Mouse (Mus musculus): ENCODE measurements around the gene Tmem203. TPM values are rescaled to one million over a fixed set of nuclear protein-coding genes. Genes with fewer than 3 reads are reported as not detected.
A peak's percentile ranks its signal among the peaks of the same experiment; 100 is the strongest.

Tmem203 gene
- polyA plus RNA-seq, 1 experiment from 2014 or later = 11.3 TPM

- H3K36me3 ChIP-seq (ENCODE audit: control insufficient read depth, insufficient read depth, low read length) = peaks cover 66% of the 10 kb centered on the region
- peak overlapping the region; percentile 83 for H3K27ac ChIP-seq (replicated peaks; ENCODE audit: low read depth, low read length)
These were observed 17.3 kb downstream of the Tmem203 start for GRCm38 (mm10) chr2:25272515-25272914.

GRCm38 (mm10) chr2:25273010-25273409, 17.8 kb downstream of the Tmem203 start:
- Histone ChIP-seq H3K9ac (replicated peaks; ENCODE audit: low read length) (peak overlapping the region; percentile 82), H3K4me1 (ENCODE audit: control insufficient read depth, insufficient read depth, low read length) (peaks cover 23% of the 10 kb centered on the region), H3K9me3 (ENCODE audit: control insufficient read depth, low read length) (no peaks in the 10 kb centered on the region), H3K4me3 (replicated peaks; ENCODE audit: low read depth, low read length) (peak overlapping the region; percentile 83), H3K4me2 (ENCODE audit: low read length) (peak overlapping the region; percentile 98), H3K27ac (replicated peaks; ENCODE audit: low read depth, low read length) (no peak overlapping the region), H3K27me3 (ENCODE audit: control insufficient read depth, insufficient read depth, low read length) (no peaks in the 10 kb centered on the region), H3K36me3 (ENCODE audit: control insufficient read depth, insufficient read depth, low read length) (peaks cover 71% of the 10 kb centered on the region)
- DNase-seq = no peak
- ATAC-seq (ENCODE audit: low FRiP score, low TSS enrichment) = no peak
- 39% methylated on average over 16 of the region's 16 CpGs for whole genome bisulfite sequencing

More at GRCm38 (mm10) chr2:25272515-25272914, 17.3 kb downstream of the Tmem203 start:
- Histone ChIP-seq H3K4me2 (ENCODE audit: low read length) (peak overlapping the region; percentile 98), H3K9ac (replicated peaks; ENCODE audit: low read length) (peak overlapping the region; percentile 82), H3K9me3 (ENCODE audit: control insufficient read depth, low read length) (no peaks in the 10 kb centered on the region), H3K4me1 (ENCODE audit: control insufficient read depth, insufficient read depth, low read length) (peaks cover 26% of the 10 kb centered on the region), H3K27me3 (ENCODE audit: control insufficient read depth, insufficient read depth, low read length) (no peaks in the 10 kb centered on the region), H3K4me3 (replicated peaks; ENCODE audit: low read depth, low read length) (peak overlapping the region; percentile 83)
- peak; percentile 62 for ATAC-seq (ENCODE audit: low FRiP score, low TSS enrichment)
- WGBS = under 1% methylated on average over 29 of the region's 29 CpGs
- DNase-seq = no peak

GRCm38 (mm10) chr2:25278928-25279882, 24.0 kb downstream of the Tmem203 start:
- no peak overlapping the region for H3K9ac ChIP-seq (replicated peaks; ENCODE audit: low read length)
- peaks cover 94% of the 10 kb centered on the region for H3K36me3 ChIP-seq (ENCODE audit: control insufficient read depth, insufficient read depth, low read length)
- H3K9me3 ChIP-seq (ENCODE audit: control insufficient read depth, low read length) = no peaks in the 10 kb centered on the region
- 61% methylated on average over 13 of the region's 13 CpGs for WGBS
- peak; percentile 90 for DNase-seq
- H3K4me2 ChIP-seq (ENCODE audit: low read length) = no peak overlapping the region
- H3K27ac ChIP-seq (replicated peaks; ENCODE audit: low read depth, low read length) = no peak overlapping the region
- ATAC-seq (ENCODE audit: low FRiP score, low TSS enrichment) = no peak
- H3K27me3 ChIP-seq (ENCODE audit: control insufficient read depth, insufficient read depth, low read length) = no peaks in the 10 kb centered on the region
- H3K4me1 ChIP-seq (ENCODE audit: control insufficient read depth, insufficient read depth, low read length) = no peaks in the 10 kb centered on the region
- no peak overlapping the region for H3K4me3 ChIP-seq (replicated peaks; ENCODE audit: low read depth, low read length)

DNA sequence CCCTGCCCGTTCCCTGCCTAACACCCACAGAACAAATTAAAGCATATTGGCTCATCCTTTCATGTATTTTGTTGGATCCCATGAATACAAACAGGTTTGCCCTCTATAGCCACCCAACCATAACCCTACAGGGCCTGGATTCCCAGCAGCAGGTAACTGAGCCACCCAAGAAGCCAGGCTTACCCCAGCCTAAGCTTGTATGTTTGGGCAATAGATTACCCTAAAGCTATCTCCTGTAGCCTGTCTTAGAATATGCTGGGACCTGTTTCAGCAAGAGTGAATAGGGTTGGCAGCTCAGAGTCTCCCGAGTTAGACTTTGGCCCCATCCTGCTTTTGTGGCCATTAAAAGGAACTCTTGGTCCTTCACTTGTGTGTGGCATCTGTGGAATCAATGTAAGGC, 30.3 kb downstream of the Tmem203 start:
- H3K4me1 ChIP-seq (ENCODE audit: control insufficient read depth, insufficient read depth, low read length) = 0 out of 2 replicates have a peak, but pooled peaks cover 1% of the 10 kb centered on the region
- H3K9ac ChIP-seq (replicated peaks; ENCODE audit: low read length) = no peak overlapping the region
- peaks cover 20% of the 10 kb centered on the region for H3K27me3 ChIP-seq (ENCODE audit: control insufficient read depth, insufficient read depth, low read length)
- H3K27ac ChIP-seq (replicated peaks; ENCODE audit: low read depth, low read length) = no peak overlapping the region
- H3K36me3 ChIP-seq (ENCODE audit: control insufficient read depth, insufficient read depth, low read length) = peaks cover 54% of the 10 kb centered on the region
- ATAC-seq (ENCODE audit: low FRiP score, low TSS enrichment) (no peak), DNase-seq (no peak)
- no peak overlapping the region for H3K4me2 ChIP-seq (ENCODE audit: low read length)
- no peak overlapping the region for H3K4me3 ChIP-seq (replicated peaks; ENCODE audit: low read depth, low read length)
- no peaks in the 10 kb centered on the region for H3K9me3 ChIP-seq (ENCODE audit: control insufficient read depth, low read length)
- 92% methylated on average over 2 of the region's 2 CpGs for WGBS

GRCm38 (mm10) chr2:25286314-25286713, 31.1 kb downstream of the Tmem203 start:
- Histone ChIP-seq H3K4me1 (ENCODE audit: control insufficient read depth, insufficient read depth, low read length) (0 out of 2 replicates have a peak, but pooled peaks cover 5% of the 10 kb centered on the region), H3K27ac (replicated peaks; ENCODE audit: low read depth, low read length) (no peak overlapping the region), H3K9ac (replicated peaks; ENCODE audit: low read length) (no peak overlapping the region), H3K27me3 (ENCODE audit: control insufficient read depth, insufficient read depth, low read length) (peaks cover 27% of the 10 kb centered on the region), H3K36me3 (ENCODE audit: control insufficient read depth, insufficient read depth, low read length) (peaks cover 46% of the 10 kb centered on the region), H3K9me3 (ENCODE audit: control insufficient read depth, low read length) (no peaks in the 10 kb centered on the region), H3K4me2 (ENCODE audit: low read length) (no peak overlapping the region), H3K4me3 (replicated peaks; ENCODE audit: low read depth, low read length) (no peak overlapping the region)
- WGBS = 85% methylated on average over 1 of the region's 1 CpGs
- ATAC-seq (ENCODE audit: low FRiP score, low TSS enrichment) (no peak), DNase-seq (no peak)

- H3K4me3 ChIP-seq (replicated peaks; ENCODE audit: low read depth, low read length) = no peak overlapping the region
- no peak overlapping the region for H3K9ac ChIP-seq (replicated peaks; ENCODE audit: low read length)
- H3K9me3 ChIP-seq (ENCODE audit: control insufficient read depth, low read length) = no peaks in the 10 kb centered on the region
- 0 out of 2 replicates have a peak, but pooled peaks cover 5% of the 10 kb centered on the region for H3K4me1 ChIP-seq (ENCODE audit: control insufficient read depth, insufficient read depth, low read length)
- no peak overlapping the region for H3K4me2 ChIP-seq (ENCODE audit: low read length)
- ATAC-seq (ENCODE audit: low FRiP score, low TSS enrichment) = no peak
- no peak for DNase-seq
- WGBS = 54% methylated on average over 7 of the region's 7 CpGs
- H3K36me3 ChIP-seq (ENCODE audit: control insufficient read depth, insufficient read depth, low read length) = peaks cover 41% of the 10 kb centered on the region
- H3K27ac ChIP-seq (replicated peaks; ENCODE audit: low read depth, low read length) = no peak overlapping the region
- H3K27me3 ChIP-seq (ENCODE audit: control insufficient read depth, insufficient read depth, low read length) = peaks cover 35% of the 10 kb centered on the region
These were observed 31.8 kb downstream of the Tmem203 start for GRCm38 (mm10) chr2:25286837-25287636.

DNA sequence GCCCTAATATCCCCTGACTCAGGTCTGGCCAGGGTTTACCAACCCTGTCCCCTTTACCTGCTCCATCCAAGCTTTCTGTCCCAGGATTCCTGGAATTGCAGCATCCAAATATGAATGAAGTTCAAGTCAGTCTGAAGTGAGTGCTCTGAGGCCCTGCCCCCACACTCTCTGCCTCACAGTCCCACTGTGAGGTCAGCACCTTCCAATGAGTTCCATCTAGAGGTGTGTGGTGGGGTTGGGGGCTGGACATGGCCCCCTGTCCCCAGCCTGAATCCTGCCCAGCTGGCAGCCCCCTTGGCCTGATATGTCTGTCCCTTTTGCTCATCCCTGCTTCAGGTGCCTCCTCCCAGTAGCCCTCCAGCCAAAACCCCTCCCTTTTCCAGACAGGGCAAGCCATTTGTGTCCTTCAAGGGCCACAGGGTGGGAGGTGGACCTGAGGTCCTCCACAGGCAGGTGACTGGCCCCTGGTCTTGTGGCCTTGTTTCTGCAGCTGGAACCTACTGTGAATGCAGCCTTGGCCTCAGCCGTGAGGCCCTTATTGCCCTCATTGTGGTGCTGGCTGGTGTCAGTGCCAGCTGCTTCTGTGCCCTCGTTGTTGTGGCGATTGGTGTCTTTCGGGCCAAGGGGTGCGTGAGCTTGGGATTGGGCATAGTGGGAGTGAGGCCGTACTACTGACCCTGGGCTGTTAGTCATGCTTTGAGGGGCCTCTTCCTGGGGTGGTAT, 32.8 kb downstream of the Tmem203 start, which contains the start of gene Tmem210:
Tmem210 (plus strand) TSS at position 219 of the 723 bp plus-strand sequence.
- peaks cover 32% of the 10 kb centered on the region for H3K36me3 ChIP-seq (ENCODE audit: control insufficient read depth, insufficient read depth, low read length)
- H3K4me2 ChIP-seq (ENCODE audit: low read length) = no peak within 1 kb of the TSS
- no peak within 1 kb of the TSS for H3K27ac ChIP-seq (replicated peaks; ENCODE audit: low read depth, low read length)
- DNase-seq (no peak), ATAC-seq (ENCODE audit: low FRiP score, low TSS enrichment) (no peak)
- no peaks in the 10 kb centered on the region for H3K9me3 ChIP-seq (ENCODE audit: control insufficient read depth, low read length)
- no peak within 1 kb of the TSS for H3K9ac ChIP-seq (replicated peaks; ENCODE audit: low read length)
- H3K4me1 ChIP-seq (ENCODE audit: control insufficient read depth, insufficient read depth, low read length) = 0 out of 2 replicates have a peak, but pooled peaks cover 5% of the 10 kb centered on the region
- no peak within 1 kb of the TSS for H3K4me3 ChIP-seq (replicated peaks; ENCODE audit: low read depth, low read length)
- H3K27me3 ChIP-seq (ENCODE audit: control insufficient read depth, insufficient read depth, low read length) = peaks cover 45% of the 10 kb centered on the region
- 83% methylated on average over 6 of the region's 6 CpGs for WGBS

DNA sequence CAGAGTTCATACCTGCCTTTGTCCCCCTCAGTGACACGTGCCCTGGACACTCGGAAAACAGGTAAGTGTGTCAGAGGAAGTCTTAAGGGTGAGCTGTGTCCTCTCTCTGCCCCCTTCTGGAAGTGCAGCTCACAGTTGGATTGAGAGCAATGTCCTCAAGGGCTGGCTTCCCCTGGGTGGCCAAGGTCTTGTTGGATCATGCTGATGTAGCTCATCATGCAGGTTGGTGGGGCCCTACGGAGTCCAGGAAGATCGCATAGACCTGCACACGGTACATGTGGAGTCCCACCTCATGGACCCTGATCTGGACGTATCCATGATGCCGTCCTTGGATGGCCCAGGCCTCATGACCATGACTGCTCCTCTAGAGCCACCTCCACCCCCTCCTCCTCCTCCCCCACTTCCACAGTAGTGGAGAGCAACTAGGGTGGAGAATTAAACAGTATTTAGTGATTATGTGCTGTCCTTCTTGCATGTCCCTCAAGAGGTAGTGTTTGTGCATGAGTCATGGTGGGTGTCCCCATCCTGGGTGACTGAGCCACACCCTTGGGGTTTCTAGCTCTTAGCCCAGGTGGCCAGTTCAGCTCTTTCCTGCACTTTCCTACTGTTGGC, 33.6 kb downstream of the Tmem203 start:
- Histone ChIP-seq H3K4me1 (ENCODE audit: control insufficient read depth, insufficient read depth, low read length) (0 out of 2 replicates have a peak, but pooled peaks cover 5% of the 10 kb centered on the region), H3K4me2 (ENCODE audit: low read length) (no peak overlapping the region), H3K4me3 (replicated peaks; ENCODE audit: low read depth, low read length) (no peak overlapping the region), H3K9ac (replicated peaks; ENCODE audit: low read length) (no peak overlapping the region), H3K27me3 (ENCODE audit: control insufficient read depth, insufficient read depth, low read length) (peaks cover 52% of the 10 kb centered on the region), H3K36me3 (ENCODE audit: control insufficient read depth, insufficient read depth, low read length) (peaks cover 26% of the 10 kb centered on the region), H3K9me3 (ENCODE audit: control insufficient read depth, low read length) (no peaks in the 10 kb centered on the region), H3K27ac (replicated peaks; ENCODE audit: low read depth, low read length) (no peak overlapping the region)
- ATAC-seq (ENCODE audit: low FRiP score, low TSS enrichment) (no peak), DNase-seq (no peak)
- 80% methylated on average over 7 of the region's 7 CpGs for WGBS

Measured in midbrain, embryonic 14.5 days (tissue).